Mouse (Mus musculus): ENCODE results near the gene Knop1.

The Knop1 gene

DNA sequence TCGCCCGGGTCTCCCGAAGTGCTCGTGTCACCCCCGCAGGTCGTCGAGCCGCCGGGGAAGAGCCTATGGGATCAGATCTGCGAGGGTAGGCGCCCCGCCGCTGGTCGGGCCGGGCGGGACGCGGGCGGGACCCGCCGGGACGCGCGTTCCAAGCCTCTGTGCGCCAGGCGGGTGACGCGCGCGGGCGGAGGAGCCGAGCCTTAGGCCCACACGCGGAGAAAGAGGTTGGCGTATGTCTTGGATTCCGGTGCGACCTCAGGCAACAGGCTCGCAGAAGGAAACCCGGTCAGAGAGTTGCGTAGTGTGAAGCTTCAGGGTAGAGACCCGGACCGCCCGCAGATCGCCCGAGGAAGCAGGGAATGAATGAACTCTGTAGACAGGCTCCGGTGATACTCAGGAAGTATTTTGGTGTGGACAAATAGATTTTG is at the start of gene Knop1:
Gene Knop1 (minus strand): TSS at position 378 of the 428 bp plus-strand sequence.
- peak; percentile 78 for DNase-seq (ENCODE audit: low read depth, low spot score)

DNA sequence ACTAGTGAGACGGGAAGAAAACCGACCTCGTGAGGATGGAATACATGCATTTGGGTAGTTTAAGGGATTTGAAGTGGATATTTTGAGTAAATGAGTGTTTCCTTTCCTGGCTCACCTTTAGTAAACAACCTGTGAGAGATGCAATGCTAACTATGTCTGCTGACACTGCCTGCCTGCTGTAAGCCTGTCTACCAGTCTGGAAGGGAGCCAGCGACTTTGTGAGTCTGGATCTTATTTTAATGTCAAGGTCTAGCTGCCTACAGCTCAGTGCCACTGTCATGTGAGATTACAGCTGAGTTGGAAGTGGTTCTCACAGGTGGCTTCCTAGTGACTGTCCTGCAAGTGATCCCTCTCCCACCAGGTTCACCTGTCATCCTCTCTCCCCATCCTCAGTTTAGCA is 48.5 kb upstream of the Knop1 start:
- no peak for DNase-seq (ENCODE audit: low read depth, low spot score)

DNA sequence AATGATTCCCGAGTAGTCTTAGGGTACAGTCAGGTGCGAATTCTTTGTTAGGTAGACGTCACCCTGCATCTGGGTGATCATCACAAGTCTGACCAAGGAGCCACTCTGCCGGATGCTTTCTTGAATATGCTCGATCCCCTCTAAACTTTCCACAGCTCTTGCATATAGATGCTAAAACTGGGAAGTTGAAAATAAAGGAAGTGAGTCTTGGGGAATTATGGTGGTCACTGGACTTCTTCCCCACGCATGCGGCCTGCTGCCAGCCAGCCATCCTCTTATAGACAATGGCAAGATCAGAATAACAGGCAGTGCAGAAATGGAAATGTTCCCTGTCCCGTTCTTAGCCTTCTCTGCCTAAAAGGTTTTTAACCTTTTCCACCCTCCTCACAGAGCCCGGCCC is 47.8 kb upstream of the Knop1 start:
- no peak for DNase-seq (ENCODE audit: low read depth, low spot score)

DNA sequence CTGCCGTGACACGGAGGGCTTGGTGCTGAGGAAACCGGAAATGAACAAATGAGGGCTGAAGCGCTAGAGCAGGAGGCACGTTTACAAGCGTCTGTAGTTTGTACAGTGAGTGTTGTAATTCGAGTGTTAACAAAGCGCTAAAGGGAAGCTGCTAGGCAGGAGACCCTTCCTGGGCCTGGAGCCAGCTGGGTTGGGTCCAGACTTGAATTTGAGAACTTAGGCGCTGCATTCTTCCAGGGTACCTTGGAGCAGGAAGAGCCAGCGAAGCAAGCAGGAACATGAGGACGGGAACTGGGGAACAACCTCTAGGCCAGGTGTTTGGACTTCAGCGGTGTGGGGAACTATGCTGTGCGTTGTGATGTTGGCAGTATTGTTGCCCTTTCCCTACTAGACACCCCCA is 46.9 kb upstream of the Knop1 start:
- DNase-seq (ENCODE audit: low read depth, low spot score) = peak; percentile 10

DNA sequence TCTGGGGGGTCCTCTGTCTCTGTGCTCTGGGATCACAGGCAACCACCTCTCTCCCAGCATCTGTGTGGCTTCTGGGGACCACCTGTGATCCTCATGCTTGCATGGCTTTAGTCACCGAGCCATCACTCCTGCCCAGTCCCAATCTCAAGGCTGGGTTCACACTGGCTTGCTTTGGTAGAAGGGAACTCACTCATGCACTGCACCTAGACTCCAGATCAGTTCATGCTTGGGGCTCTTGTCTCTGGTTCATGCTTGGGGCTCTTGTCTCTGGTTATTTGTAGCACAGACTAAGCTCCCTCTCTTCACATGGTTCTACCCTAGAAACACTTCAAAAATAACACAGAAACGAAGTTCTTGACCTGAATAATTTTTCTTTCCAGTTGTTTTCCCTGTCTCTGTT is 44.0 kb upstream of the Knop1 start:
- no peak for DNase-seq (ENCODE audit: low read depth, low spot score)

DNA sequence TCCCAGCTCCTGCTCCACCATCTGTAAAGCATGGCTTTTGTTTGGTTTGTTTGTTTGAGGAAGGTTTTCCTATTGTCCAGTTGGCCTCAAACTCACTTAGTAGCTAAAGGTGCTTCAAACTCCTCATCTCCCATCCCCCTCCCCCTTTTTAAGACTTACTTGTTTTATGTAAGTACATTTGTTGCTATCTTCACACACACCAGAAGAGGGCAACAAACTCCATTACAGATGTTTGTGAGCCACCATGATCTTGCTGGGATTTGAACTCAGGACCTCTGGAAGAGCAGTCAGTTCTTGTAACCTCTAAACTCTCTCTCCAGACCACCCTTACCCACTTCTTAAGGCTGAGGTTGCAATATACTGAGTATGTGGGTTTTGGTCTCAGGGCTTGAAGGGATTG is 42.0 kb upstream of the Knop1 start:
- DNase-seq (ENCODE audit: low read depth, low spot score) = no peak

DNA sequence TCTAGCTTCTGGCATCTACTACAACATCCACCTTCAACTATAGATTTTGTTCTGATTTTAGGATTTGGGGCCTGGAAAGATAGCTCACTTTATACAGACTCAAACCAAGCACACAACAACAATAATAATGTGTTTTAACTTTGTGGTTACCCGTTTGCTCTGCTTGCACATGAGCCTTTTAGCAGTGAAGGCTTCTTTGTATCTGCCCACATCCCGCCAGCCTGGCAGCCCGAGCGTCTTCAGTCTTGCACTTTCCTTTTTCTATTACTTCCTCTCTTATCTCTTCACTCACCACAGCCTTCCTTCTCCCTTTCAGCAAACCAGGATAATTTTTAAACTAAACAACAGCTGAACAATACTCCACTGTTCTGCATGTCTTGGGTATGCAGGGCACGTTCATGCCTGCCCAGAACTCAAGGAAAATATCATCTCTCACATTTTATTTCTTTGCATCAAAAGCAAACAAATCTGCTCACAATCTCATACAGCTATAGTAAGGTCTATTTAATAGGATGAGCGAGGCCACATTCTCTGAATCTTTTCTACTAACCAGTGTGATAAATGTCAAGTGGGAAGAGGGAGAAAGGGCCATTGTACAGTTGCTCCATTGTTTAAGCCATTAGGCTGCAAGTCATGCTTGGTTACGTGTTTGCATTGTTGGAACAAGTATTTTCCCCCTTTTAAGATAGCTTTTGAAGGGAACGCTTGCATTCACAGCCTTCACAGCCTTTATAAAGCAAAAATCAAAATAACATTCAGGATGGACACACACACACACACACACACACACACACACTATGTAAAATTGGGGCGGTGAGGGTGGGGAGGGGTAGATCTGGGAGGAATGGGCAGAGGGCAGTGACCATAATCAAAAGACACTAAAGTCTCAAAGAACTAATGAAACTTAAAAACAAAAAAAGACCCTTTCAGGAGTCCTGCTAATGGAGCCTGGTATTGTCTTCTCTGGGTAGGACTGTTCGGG is 39.7 kb upstream of the Knop1 start:
- no peak for DNase-seq (ENCODE audit: low read depth, low spot score)

DNA sequence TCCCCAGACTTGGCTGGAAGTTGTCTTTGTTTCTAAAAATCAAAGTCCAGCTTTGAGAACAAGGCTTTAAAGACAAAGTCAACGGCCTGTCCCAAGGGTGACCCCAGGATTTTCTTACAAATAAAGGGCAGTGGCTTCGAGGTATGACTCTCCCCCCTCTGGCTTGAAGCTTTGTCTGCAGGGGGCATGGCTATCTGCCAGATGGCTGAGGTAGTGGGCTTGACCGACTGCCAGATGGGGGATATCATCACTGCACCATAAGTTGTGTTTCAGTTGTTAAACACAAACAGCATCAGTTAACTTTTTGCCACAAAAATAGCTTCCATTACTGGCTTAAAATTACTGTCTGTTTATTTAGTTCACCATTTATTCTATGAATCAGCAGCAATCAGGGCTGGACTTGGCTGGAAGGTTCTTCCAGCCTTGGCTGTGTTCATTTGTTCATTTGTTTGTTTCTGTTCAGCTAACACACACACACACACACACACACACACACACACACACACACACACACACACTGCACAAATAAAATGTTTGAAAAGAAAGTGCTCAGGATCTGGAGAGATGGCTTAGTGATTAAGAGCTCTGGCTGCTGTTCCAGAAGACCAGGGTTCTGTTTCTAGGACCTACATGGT is 33.1 kb upstream of the Knop1 start:
- no peak for DNase-seq (ENCODE audit: low read depth, low spot score)

DNA sequence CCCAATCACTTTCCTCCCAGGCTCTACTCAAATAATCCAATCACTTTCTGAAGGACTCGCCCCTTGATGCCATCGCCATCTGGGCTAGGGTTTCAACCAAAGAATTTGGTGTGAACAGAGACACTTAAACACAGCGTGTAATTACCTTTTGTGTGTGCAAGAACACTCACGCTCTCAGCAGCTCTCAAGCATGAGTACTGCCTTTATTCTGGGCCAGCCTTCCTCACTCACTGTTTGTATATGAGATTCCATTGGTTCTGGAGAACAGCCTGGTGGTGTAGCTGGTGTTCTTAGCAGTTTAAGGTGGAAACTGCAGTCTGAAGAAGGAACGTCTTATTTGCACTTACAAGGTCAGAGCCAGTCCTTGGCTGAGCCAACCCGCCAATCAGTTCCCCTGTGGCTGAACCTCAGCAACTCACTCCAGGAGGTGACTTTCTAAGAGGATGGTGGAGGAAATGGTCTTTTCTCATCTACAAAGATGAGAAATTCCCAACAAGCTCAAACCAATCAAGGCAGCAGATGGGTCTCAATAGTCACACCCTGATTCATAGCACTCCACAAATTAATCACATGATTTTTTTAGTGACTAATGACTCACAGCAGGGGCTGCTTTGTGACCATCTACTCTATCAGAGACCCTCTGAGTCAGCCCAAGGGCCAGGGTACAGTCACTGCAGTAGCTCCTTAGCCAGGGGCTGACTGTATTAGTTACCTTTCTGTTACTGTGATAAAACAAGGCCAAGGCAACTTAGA is 31.4 kb upstream of the Knop1 start:
- DNase-seq (ENCODE audit: low read depth, low spot score) = peak; percentile 44

DNA sequence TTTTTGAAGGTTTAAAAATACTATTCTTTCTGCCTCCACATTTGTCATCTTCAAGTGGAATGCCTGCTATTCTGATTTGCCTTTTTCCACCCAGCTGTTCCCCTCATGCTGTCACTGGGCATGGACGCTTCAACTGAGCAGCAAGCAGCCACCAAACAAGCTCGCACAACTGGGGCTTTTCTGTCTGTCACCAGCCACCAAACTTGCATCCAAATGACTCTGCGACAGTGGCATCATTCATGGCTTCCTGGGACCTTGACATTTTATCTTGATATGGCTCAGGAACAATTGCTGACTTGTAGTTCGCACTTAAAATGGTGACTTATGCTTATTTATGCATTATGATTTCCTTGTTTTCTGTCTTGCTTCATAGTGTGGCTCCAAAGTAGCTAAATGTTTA is 28.9 kb upstream of the Knop1 start:
- no peak for DNase-seq (ENCODE audit: low read depth, low spot score)

DNA sequence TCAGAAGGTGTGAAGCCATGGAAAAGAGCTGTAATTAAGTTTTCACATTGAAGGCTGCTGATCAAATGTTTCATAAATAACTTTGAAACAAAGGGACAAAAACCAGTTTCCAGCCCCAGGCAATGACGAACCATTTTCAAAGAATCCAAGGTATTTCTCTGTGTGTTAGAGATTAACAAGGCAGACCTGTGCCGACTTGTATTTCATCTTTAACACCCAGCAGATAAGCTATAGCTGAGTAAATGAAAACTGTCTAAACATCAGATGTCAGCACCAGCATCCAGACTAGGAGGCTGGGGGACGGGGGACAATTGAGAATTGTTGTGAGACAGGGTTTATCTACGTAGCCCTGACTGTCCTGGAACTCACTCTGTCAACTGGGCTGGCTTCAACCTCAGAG is 27.9 kb upstream of the Knop1 start:
- DNase-seq (ENCODE audit: low read depth, low spot score) = no peak

DNA sequence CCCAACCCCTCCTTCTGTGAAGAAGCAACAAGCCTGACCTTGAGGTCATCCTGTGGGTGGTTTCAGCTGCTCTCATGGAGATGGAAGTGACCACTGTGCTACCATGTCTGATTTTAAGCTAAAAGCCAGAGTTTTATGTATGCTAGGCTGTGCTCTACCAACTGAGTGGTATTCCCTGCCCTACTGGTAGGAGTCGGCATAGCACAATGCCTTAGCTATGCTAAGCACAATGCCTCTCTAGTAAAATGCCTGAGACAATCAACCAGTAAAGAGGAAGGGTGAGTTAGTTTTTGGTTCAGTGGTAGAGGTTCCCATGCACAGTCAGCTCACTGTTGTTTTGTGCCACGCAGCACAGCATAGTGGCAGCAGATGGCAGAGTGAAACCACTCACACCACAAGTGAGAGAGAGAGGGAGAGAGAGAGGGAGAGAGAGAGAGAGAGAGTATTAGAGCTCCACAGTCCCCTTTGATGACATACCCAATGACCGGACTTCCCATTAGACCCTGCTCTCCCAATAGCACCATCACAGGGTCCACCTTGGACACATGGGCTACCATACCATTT is 23.5 kb upstream of the Knop1 start:
- peak; percentile 21 for DNase-seq (ENCODE audit: low read depth, low spot score)

DNA sequence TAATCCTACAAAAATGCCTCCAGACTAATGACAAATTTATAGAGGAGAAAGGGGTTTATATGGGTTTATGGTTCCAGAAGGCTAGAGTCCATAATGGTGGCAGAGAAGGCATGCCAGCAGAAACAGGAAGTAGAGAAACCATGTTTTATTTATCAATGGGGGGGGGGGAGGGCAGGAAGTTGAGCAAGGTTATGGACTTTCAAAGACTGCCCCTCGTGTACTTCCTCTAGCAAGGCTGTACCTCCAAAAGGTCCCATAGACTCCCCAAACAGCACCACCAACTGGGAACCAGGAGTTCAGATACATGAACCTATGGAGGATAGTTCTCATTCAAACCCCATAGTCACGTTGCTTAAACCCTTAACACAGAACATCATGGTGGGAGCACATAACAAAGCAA is 9.3 kb upstream of the Knop1 start:
- DNase-seq (ENCODE audit: low read depth, low spot score) = no peak

DNA sequence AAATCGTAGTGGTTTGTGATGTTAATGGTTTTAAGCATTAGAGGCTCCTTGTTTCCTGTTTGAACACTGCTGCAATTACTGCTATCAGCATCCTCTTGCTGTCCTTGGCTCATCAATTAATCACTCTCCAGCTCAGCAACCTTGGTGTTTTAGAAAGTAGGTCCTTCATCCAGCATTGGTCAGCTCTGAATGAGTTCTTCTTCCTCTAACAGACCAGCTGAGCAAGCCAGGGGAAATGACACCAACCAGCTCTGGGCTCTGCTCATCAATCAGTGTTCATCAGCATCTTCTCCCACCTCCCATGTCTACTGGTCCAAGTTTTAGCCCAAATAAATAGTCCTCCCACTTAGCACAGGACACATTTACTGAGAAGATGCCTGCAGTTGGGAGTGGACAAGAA is 2.6 kb upstream of the Knop1 start:
- no peak for DNase-seq (ENCODE audit: low read depth, low spot score)

DNA sequence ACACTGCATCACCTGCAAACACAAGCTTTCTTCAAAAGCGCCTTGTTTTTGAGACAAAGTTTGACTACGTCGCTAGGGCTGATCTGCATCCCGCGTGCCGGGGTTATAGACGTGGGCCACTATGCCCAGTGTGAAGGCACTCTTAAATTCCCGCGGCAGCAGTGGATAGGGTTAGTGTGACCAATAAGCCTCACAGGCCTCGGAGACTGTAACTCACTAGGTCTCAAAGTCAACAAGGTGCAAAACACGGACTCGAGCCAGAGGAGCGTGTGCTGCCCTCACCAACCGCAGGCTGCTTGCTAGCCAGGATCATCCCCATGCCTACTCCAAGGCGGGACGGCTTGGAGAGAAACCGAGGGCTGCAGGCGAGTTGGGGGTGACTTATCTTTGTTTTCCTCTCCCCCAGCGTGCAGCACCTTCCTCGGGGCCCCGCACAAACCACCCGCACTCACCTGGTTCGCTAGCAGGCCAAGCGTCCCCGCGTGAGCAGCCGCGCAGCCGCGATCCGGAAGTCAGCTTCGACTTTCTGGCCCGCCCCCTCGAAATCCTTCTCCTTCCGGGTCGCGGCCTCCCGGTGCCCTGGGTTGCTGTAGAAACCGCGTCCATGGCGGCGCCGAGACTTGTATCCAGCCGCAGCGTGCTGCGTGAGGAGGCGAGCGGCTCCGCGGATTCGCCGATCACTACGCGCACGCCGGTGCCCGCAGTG is 730 bp downstream of the Knop1 start, which contains the start of gene Iqck:
Gene Iqck (plus strand): TSS at position 582 of the 706 bp plus-strand sequence.
- peak; percentile 96 for DNase-seq (ENCODE audit: low read depth, low spot score)

DNA sequence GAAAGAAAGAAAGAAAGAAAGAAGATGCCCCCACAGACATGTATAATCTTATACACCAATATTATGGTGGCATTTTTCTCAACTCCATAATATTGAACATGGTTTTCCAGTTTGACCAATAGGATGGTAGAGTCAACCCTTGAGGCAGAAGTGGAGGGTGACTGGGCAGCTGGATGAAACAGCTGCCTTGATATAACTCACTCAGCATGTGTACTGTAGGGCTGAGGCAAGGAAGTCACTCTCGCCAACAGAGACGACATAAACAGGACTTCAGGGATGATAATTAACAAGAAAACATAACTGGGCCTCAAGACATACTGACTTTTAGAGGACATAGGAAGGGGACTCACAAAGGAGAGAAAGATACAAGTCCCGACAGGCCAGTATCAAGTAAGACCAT is 1.4 kb downstream of the Knop1 start:
- no peak for DNase-seq (ENCODE audit: low read depth, low spot score)

DNA sequence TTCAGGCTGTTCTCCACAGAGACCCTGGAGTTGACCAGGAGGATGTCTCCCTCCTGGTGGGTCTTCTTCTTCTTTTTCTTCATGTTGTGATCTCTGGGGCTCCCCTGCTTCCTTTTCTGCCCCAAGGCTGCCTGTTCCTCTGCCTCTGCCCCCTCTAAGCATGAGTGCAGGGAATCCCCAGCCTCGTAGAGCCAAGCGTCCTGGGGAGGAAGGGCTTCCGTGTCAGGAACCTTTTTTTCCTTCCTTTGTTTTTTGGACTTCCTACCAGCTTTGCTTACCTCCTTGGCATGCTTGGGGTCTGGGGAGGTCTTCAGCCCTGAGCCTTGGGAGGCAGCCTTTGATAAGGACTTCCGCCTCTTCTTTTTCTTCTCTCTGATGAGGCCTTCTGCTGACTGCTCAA is 3.4 kb downstream of the Knop1 start:
- no peak for DNase-seq (ENCODE audit: low read depth, low spot score)

DNA sequence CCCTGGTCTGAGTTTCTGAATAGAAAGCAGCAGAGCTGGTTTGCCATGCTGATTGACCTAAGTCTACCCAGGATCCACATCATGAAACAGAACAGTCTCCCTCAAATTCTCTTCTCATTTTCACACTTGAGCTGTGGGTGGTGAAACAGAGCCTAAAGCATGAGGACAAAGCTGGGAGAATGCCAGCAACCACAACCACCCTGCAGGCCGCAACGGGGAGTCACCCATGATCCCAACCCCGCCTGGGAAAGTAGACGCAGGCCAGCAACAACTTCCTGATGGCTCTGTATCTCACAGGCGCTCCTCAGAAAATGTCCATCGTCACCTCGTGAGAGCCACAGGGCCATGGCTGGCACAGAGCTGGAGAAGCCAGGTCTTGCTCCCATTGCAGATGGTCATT is 4.5 kb downstream of the Knop1 start:
- no peak for DNase-seq (ENCODE audit: low read depth, low spot score)

DNA sequence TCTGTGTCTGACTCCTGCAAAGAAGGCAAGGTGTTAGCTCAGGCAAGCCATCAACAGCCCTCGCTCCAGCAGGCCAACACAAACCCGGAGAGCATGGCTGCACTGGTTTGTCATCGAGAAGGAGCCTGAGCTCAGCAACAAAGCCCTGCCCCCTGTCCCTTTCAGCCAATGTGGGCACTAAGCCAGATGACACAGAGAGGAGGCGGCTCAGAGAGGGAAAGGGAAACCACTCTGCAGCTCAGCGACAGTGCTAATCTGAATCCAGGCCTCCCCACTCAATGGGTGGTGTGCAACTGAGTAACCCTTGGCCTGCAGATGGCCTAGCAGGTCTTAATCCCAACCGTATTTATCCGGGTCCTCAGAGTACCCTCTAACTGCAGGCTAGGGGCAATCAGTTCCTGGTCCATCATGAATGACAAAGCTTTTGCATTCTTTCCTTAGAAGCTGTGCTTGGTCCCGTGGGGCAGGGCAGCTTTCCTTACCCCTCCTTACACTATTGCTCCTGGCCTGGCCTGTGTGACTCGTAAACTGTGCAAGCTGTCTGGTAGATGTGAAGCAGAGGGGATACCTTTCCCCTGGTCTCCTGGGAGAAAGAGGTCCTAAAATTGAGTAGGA is 5.3 kb downstream of the Knop1 start:
- peak; percentile 93 for DNase-seq (ENCODE audit: low read depth, low spot score)

DNA sequence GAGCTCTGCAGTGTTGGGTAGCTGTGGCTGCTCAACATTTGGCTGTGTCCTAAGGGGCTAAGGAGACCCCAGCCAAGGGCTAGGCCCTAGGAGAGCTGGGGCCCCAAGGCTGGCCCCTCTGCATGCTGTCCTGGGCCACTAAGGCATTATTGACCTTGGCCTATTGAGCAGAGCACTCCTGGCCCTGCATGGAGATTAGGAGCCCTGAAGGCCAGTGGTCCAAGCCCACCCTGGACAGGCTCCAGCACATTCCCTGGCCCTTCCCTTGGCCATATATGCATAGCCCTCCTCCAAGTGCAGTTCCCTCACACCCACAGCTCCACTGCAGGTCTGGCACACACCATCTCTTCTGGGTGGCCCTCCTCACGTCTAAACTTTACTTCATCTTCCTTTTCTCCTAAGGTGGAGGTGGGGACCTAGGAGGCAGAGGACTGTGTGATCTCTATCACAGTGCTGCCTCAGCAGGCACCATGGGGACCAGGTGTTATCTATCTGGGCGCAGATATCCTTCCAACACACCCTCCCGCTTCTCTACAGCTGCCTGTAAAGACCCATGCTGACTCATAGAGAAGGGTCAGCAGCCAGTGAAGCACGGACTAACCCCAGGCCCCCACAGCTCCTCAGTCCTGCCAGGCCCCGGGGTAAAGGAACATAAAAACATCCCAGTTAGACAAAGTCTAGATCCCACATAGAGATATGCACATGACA is 6.4 kb downstream of the Knop1 start:
- no peak for DNase-seq (ENCODE audit: low read depth, low spot score)
